In the genomic region with DNA sequence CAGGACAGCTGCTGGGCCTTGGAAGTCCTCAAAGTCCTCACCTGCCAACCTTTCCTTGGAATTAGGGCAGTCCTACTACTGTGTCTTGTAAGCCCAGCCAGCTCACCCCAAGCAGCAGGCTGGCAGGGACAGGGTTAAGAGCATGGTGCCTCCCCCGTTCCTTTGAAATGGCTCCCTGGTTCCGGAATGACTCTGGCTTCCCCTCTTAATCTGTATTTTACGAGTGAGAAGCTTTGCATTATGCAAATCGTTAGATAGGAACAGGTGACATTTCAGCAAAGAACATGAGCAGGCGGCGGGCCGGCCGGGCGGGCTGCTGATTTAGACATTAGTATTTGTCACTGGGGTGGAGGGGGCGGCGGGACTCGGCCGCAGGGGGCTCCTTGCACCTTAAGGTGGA, we compare ENCODE assay signal across 8 mouse cellular contexts.
DNase-seq lines count a peak whose midpoint lies in the region; ATAC-seq and TF ChIP-seq lines count a peak whose summit lies in the region.

No protein-coding gene starts in this region.

- TF ChIP-seq POLR2A in ES-Bruce4 (IDR thresholded peaks at IDR 0.05; ENCODE audit: insufficient read depth, low read length): no peak
- TF ChIP-seq POLR2A in cerebellum, adult 2 months (IDR thresholded peaks at IDR 0.05; ENCODE audit: borderline replicate concordance, insufficient read depth, low read length): no peak

- H3K4me3 ChIP-seq in kidney, embryonic 14.5 days (ENCODE audit: low read length): peak overlapping the region; percentile 21; the same call in 1 of the 2 replicates
- peak overlapping the region; percentile 81 for H3K4me3 ChIP-seq in ES-Bruce4 (ENCODE audit: low read depth, low read length)
- no peak overlapping the region for H3K4me3 ChIP-seq in hindbrain, embryonic 11.5 days (ENCODE audit: low read depth, low read length)
- H3K4me3 ChIP-seq in midbrain, embryonic 16.5 days (ENCODE audit: low read depth, low read length): peak overlapping the region; percentile 24
- H3K4me3 ChIP-seq in cerebellum, adult 2 months (replicated peaks; ENCODE audit: insufficient read depth, low read depth, low read length): no peak overlapping the region

- peak overlapping the region; percentile 42 for H3K4me2 ChIP-seq in kidney, embryonic 14.5 days (replicated peaks; ENCODE audit: low read depth, low read length)
- peak overlapping the region; percentile 22 for H3K4me2 ChIP-seq in hindbrain, embryonic 11.5 days (replicated peaks; ENCODE audit: low read depth, low read length)
- peak overlapping the region; percentile 40 for H3K4me2 ChIP-seq in midbrain, embryonic 16.5 days (ENCODE audit: low read length)

- peaks cover 47% of the 10 kb centered on the region for H3K27me3 ChIP-seq in kidney, embryonic 14.5 days (ENCODE audit: control insufficient read depth, insufficient read depth, low read length)
- no peaks in the 10 kb centered on the region for H3K27me3 ChIP-seq in ES-Bruce4 (ENCODE audit: control insufficient read depth, insufficient read depth, low read length, poor library complexity, severe bottlenecking)
- peaks cover 21% of the 10 kb centered on the region for H3K27me3 ChIP-seq in hindbrain, embryonic 11.5 days (ENCODE audit: control insufficient read depth, insufficient read depth, low read length)
- H3K27me3 ChIP-seq in midbrain, embryonic 16.5 days (ENCODE audit: control insufficient read depth, insufficient read depth, low read depth, low read length): peaks cover 32% of the 10 kb centered on the region
- H3K27me3 ChIP-seq in cerebellum, adult 2 months (ENCODE audit: control insufficient read depth, insufficient read depth, low read length): peaks cover 1% of the 10 kb centered on the region; the same call in 1 of the 2 replicates

- no peak overlapping the region for H3K27ac ChIP-seq in kidney, embryonic 14.5 days (ENCODE audit: low read depth, low read length)
- H3K27ac ChIP-seq in ES-Bruce4 (ENCODE audit: insufficient read depth, low read length): peak overlapping the region; percentile 89
- no peak overlapping the region for H3K27ac ChIP-seq in hindbrain, embryonic 11.5 days (ENCODE audit: low read depth, low read length)
- H3K27ac ChIP-seq in midbrain, embryonic 16.5 days (ENCODE audit: low read length): no peak overlapping the region
- H3K27ac ChIP-seq in cerebellum, adult 2 months (ENCODE audit: insufficient read depth, low read length): no peak overlapping the region

- H3K9me3 ChIP-seq in kidney, embryonic 14.5 days (ENCODE audit: control insufficient read depth, low read length): no peaks in the 10 kb centered on the region
- H3K9me3 ChIP-seq in ES-Bruce4 (replicated peaks; ENCODE audit: control insufficient read depth, insufficient read depth, low read length, poor library complexity, severe bottlenecking): no peaks in the 10 kb centered on the region
- H3K9me3 ChIP-seq in hindbrain, embryonic 11.5 days (ENCODE audit: control insufficient read depth, low read length): no peaks in the 10 kb centered on the region
- H3K9me3 ChIP-seq in midbrain, embryonic 16.5 days (replicated peaks; ENCODE audit: control insufficient read depth, low read length, poor library complexity, severe bottlenecking): no peaks in the 10 kb centered on the region

- no peaks in the 10 kb centered on the region for H3K36me3 ChIP-seq in kidney, embryonic 14.5 days (ENCODE audit: control insufficient read depth, insufficient read depth, low read length)
- H3K36me3 ChIP-seq in ES-Bruce4 (ENCODE audit: control insufficient read depth, insufficient read depth, low read length, poor library complexity, severe bottlenecking): no peaks in the 10 kb centered on the region
- H3K36me3 ChIP-seq in hindbrain, embryonic 11.5 days (ENCODE audit: control insufficient read depth, insufficient read depth, low read length): no peaks in the 10 kb centered on the region
- no peaks in the 10 kb centered on the region for H3K36me3 ChIP-seq in midbrain, embryonic 16.5 days (ENCODE audit: control insufficient read depth, insufficient read depth, low read length)

- TF ChIP-seq CTCF in ES-Bruce4 (IDR thresholded peaks at IDR 0.05; ENCODE audit: low read depth, low read length): no peak
- no peak for TF ChIP-seq CTCF in cerebellum, adult 2 months (IDR thresholded peaks at IDR 0.05; ENCODE audit: borderline replicate concordance, insufficient read depth, low read depth, low read length)

- peaks cover 23% of the 10 kb centered on the region for H3K4me1 ChIP-seq in kidney, embryonic 14.5 days (ENCODE audit: control insufficient read depth, insufficient read depth, low read length)
- H3K4me1 ChIP-seq in ES-Bruce4 (ENCODE audit: control insufficient read depth, insufficient read depth, low read length): peaks cover 15% of the 10 kb centered on the region
- H3K4me1 ChIP-seq in hindbrain, embryonic 11.5 days (replicated peaks; ENCODE audit: control insufficient read depth, insufficient read depth, low read length): peaks cover 15% of the 10 kb centered on the region
- peaks cover 9% of the 10 kb centered on the region for H3K4me1 ChIP-seq in midbrain, embryonic 16.5 days (ENCODE audit: control insufficient read depth, insufficient read depth, low read length)
- H3K4me1 ChIP-seq in cerebellum, adult 2 months (ENCODE audit: control insufficient read depth, insufficient read depth, low read length): no peaks in the 10 kb centered on the region

- peak; percentile 49; the same call in 1 of the 2 replicates for TF ChIP-seq EP300 in ES-Bruce4 (IDR thresholded peaks at IDR 0.05; ENCODE audit: insufficient read depth, low read depth, low read length)

- ATAC-seq in kidney, embryonic 14.5 days (ENCODE audit: low FRiP score, low TSS enrichment): no peak
- ATAC-seq in hindbrain, embryonic 11.5 days (ENCODE audit: low FRiP score): no peak
- ATAC-seq in midbrain, embryonic 16.5 days: 0 out of 2 replicates have a peak, but pooled peaks have one; percentile 27

- 3% methylated on average over 13 of the region's 13 CpGs for WGBS in kidney, embryonic 14.5 days
- 3% methylated on average over 13 of the region's 13 CpGs for WGBS in hindbrain, embryonic 11.5 days
- WGBS in midbrain, embryonic 16.5 days: 2% methylated on average over 13 of the region's 13 CpGs
- 18% methylated on average over 13 of the region's 13 CpGs for WGBS in cerebellum, adult 2 months

- H3K9ac ChIP-seq in kidney, embryonic 14.5 days (ENCODE audit: low read depth, low read length): no peak overlapping the region
- H3K9ac ChIP-seq in ES-Bruce4 (ENCODE audit: low read depth, poor library complexity, severe bottlenecking): peak overlapping the region; percentile 65
- 0 out of 2 replicates have a peak overlapping the region, but pooled peaks have one; percentile 27 for H3K9ac ChIP-seq in hindbrain, embryonic 11.5 days (ENCODE audit: low read depth, low read length)
- H3K9ac ChIP-seq in midbrain, embryonic 16.5 days (ENCODE audit: low read depth, low read length): peak overlapping the region; percentile 33; the same call in 1 of the 2 replicates

- DNase-seq in kidney, postnatal 36 days: no peak
- no peak for DNase-seq in hindbrain, embryonic 11.5 days (ENCODE audit: low spot score)
- DNase-seq in cerebellum, postnatal 10 days: no peak
- no peak for DNase-seq in cerebellum, adult 2 months
- no peak for DNase-seq in kidney, adult 8-10 months

Comparison
In these comparisons a context has a peak if more than half of its experiments do, and no peak if none do; other contexts are left out.
1. H3K4me3 ChIP-seq: peak in kidney, embryonic 14.5 days (single experiment), ES-Bruce4 (single experiment) and midbrain, embryonic 16.5 days (single experiment); none in hindbrain, embryonic 11.5 days (single experiment) and cerebellum, adult 2 months (single experiment).
2. Peak in every context shown above with its lines, with median percentiles within 50 percentile points of each other: H3K4me2 ChIP-seq.